Mouse (Mus musculus): ENCODE data around the gene Efcab11. TPM values are rescaled to one million over a fixed set of nuclear protein-coding genes. Genes with fewer than 3 reads are reported as not detected.
"Not testable (repeated sequence)": the region's sequence is repeated elsewhere in the genome, so short reads cannot be mapped to it uniquely, and the experiment has no call there.

The Efcab11 gene
- polyA plus RNA-seq, 1 experiment = 0.34 TPM

DNA sequence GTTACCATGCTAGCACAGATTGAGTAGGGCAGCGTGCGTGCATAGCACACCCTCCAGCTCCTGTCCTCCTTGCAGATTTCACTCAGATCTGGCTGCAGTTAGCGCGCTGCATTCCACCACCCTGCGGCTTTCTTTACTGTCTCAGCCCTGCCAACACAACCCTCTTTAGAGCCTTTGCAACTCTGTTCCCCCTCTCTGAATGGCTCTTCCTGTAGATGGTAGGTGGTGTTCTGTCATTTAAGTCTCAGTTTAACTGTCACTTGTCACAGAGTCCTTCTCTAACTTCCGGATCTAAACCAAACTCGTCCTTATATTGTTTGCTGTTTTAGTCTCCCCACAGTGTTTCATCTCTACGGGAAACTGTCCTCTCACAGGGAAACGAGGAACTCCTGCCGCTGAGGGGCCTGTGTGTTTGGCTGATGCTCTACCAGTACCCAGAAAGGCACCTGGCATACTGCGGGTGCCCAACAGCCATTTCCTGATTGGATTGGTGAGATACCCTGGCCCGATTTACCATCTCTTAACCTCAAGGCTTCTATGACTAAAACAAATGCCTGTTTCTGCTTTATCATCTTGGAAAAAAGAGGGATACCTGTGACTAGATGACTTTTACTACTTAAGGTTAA lies 62.8 kb downstream of the Efcab11 start:
- WGBS = 66% methylated on average over 12 of the region's 12 CpGs
- Histone ChIP-seq H3K4me1 (ENCODE audit: control insufficient read depth, insufficient read depth, low read length) (no peaks in the 10 kb centered on the region), H3K4me3 (replicated peaks; ENCODE audit: extremely low read depth, low read depth, low read length) (no peak overlapping the region)
- DNase-seq = no peak
- TF ChIP-seq CTCF (IDR thresholded peaks at IDR 0.05; ENCODE audit: insufficient read depth, low read length) = no peak
- TF ChIP-seq POLR2A (IDR thresholded peaks at IDR 0.05; ENCODE audit: borderline replicate concordance, extremely low read depth, low read depth, low read length) = no peak

- WGBS = 58% methylated on average over 4 of the region's 4 CpGs
- Histone ChIP-seq H3K4me1 (ENCODE audit: control insufficient read depth, insufficient read depth, low read length) (no peaks in the 10 kb centered on the region), H3K4me3 (replicated peaks; ENCODE audit: extremely low read depth, low read depth, low read length) (no peak overlapping the region)
- no peak for DNase-seq
- no peak for TF ChIP-seq POLR2A (IDR thresholded peaks at IDR 0.05; ENCODE audit: borderline replicate concordance, extremely low read depth, low read depth, low read length)
- no peak for TF ChIP-seq CTCF (IDR thresholded peaks at IDR 0.05; ENCODE audit: insufficient read depth, low read length)
Measured at GRCm38 (mm10) chr12:99819186-99819974, 64.9 kb downstream of the Efcab11 start.

GRCm38 (mm10) chr12:99818006-99818405 lies 66.2 kb downstream of the Efcab11 start:
- not testable (repeated sequence) for H3K4me1 ChIP-seq (ENCODE audit: control insufficient read depth, insufficient read depth, low read length); H3K4me3 ChIP-seq (replicated peaks; ENCODE audit: extremely low read depth, low read depth, low read length); DNase-seq
- WGBS = 97% methylated on average over 16 of the region's 16 CpGs

DNA sequence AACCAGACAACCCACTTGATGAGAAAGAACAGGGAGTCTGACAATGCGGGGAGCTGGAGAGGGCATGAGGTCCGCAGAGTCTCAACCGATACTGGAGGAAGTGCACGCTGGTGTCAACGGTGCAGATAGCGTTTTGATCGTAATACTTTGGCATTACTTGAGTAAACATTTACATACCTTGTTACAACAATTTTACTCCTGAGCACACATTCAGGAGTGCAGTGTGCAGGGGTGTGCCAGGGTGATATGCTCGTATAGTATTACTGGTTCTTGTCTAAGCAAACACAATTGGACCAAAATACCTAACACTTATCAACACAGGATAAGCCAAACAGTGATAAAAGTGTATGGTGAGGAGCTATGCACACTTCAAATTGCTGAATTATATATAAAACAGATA lies 69.0 kb downstream of the Efcab11 start:
- H3K4me3 ChIP-seq (replicated peaks; ENCODE audit: extremely low read depth, low read depth, low read length) = no peak overlapping the region
- H3K4me1 ChIP-seq (ENCODE audit: control insufficient read depth, insufficient read depth, low read length) = no peaks in the 10 kb centered on the region
- 56% methylated on average over 8 of the region's 8 CpGs for WGBS
- TF ChIP-seq CTCF (IDR thresholded peaks at IDR 0.05; ENCODE audit: insufficient read depth, low read length) (no peak), POLR2A (IDR thresholded peaks at IDR 0.05; ENCODE audit: borderline replicate concordance, extremely low read depth, low read depth, low read length) (no peak)
- DNase-seq = no peak

DNA sequence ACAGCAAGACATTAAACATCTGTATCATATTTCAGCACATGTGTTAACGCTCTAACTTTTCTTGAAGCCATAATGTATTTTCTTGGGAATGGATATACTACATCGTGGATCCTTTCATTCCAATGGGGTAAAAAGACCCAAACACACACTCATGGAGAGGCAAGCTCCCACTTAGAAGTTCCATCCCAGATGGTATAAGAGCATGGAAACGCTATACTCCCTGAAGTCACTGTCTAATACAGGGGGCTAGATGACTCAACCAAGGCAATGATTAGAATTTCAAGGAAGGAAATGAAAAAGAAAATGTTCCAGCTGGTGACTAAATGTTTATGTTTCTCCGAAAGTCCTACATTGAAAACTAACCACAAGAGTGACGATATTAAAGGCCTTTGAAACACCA lies 76.3 kb downstream of the Efcab11 start:
- 79% methylated on average over 5 of the region's 5 CpGs for WGBS
- TF ChIP-seq CTCF (IDR thresholded peaks at IDR 0.05; ENCODE audit: insufficient read depth, low read length) (no peak), POLR2A (IDR thresholded peaks at IDR 0.05; ENCODE audit: borderline replicate concordance, extremely low read depth, low read depth, low read length) (no peak)
- Histone ChIP-seq H3K4me3 (replicated peaks; ENCODE audit: extremely low read depth, low read depth, low read length) (no peak overlapping the region), H3K4me1 (ENCODE audit: control insufficient read depth, insufficient read depth, low read length) (no peaks in the 10 kb centered on the region)
- no peak for DNase-seq

GRCm38 (mm10) chr12:99806741-99807140 lies 77.5 kb downstream of the Efcab11 start:
- H3K4me3 ChIP-seq (replicated peaks; ENCODE audit: extremely low read depth, low read depth, low read length); H3K4me1 ChIP-seq (ENCODE audit: control insufficient read depth, insufficient read depth, low read length); DNase-seq: not testable (repeated sequence)
- WGBS = 86% methylated on average over 7 of the region's 7 CpGs

GRCm38 (mm10) chr12:99795921-99796320 lies 88.3 kb downstream of the Efcab11 start:
- Histone ChIP-seq H3K4me3 (replicated peaks; ENCODE audit: extremely low read depth, low read depth, low read length) (no peak overlapping the region), H3K4me1 (ENCODE audit: control insufficient read depth, insufficient read depth, low read length) (no peaks in the 10 kb centered on the region)
- DNase-seq = no peak
- WGBS = 61% methylated on average over 2 of the region's 2 CpGs
- TF ChIP-seq CTCF (IDR thresholded peaks at IDR 0.05; ENCODE audit: insufficient read depth, low read length) (no peak), POLR2A (IDR thresholded peaks at IDR 0.05; ENCODE audit: borderline replicate concordance, extremely low read depth, low read depth, low read length) (no peak)

- no peak for TF ChIP-seq POLR2A (IDR thresholded peaks at IDR 0.05; ENCODE audit: borderline replicate concordance, extremely low read depth, low read depth, low read length)
- no peak for TF ChIP-seq CTCF (IDR thresholded peaks at IDR 0.05; ENCODE audit: insufficient read depth, low read length)
- 69% methylated on average over 7 of the region's 7 CpGs for WGBS
- DNase-seq = no peak
- Histone ChIP-seq H3K4me1 (ENCODE audit: control insufficient read depth, insufficient read depth, low read length) (no peaks in the 10 kb centered on the region), H3K4me3 (replicated peaks; ENCODE audit: extremely low read depth, low read depth, low read length) (no peak overlapping the region)
Measured at GRCm38 (mm10) chr12:99794792-99795620, 89.2 kb downstream of the Efcab11 start.

- 86% methylated on average over 4 of the region's 4 CpGs for WGBS
- no peak for TF ChIP-seq CTCF (IDR thresholded peaks at IDR 0.05; ENCODE audit: insufficient read depth, low read length)
- no peak for TF ChIP-seq POLR2A (IDR thresholded peaks at IDR 0.05; ENCODE audit: borderline replicate concordance, extremely low read depth, low read depth, low read length)
- H3K4me1 ChIP-seq (ENCODE audit: control insufficient read depth, insufficient read depth, low read length) = no peaks in the 10 kb centered on the region
- no peak for DNase-seq
- H3K4me3 ChIP-seq (replicated peaks; ENCODE audit: extremely low read depth, low read depth, low read length) = no peak overlapping the region
Measured at GRCm38 (mm10) chr12:99794158-99794515, 90.1 kb downstream of the Efcab11 start.

Measured in lung, adult 2 months (tissue).